Mouse (Mus musculus): ENCODE measurements at regions not wholly inside any gene's neighbourhood (a gene's known extent, or its start where the extent isn't known, plus 50 kb on each side); places are given as distances from the start of the nearest gene placed in this dataset.

DNA sequence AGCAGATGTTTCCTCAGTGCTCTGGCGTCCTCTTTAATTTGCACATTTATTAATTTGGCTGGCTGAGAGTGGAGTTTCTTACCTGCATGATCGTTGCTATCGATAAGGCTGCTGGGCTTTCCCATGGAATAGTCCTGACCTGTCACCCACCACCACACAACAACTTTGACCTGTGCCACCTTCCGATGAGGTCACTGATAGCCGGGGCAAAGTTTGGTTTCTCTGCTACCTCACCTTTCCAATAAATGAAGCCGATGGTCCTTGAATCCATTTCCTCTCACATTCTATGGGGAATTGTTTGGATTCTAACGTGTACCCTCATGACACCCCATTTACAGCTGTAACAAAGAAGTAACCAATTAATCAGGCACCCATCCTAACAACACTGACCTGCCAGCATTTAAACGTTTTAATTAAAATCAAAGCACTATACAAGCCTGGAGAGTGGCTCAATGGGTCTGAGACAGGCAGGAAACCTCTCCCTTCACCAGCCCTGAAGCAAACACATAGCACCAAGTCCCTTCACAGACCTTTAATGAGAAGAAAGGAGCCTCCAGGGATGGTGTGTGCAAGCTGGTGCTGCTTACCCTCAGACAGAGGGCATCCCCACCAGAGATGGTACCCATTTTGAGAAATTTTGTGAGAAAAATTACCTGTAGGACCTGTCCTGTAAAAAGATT lies 278.9 kb upstream of the Pou3f3 start:
- no peak for TF ChIP-seq CTCF (IDR thresholded peaks at IDR 0.05; ENCODE audit: borderline replicate concordance, insufficient read depth, low read length)
- TF ChIP-seq POLR2A (IDR thresholded peaks at IDR 0.05; ENCODE audit: low read depth, low read length): no peak
- no peak overlapping the region for H3K27ac ChIP-seq (ENCODE audit: insufficient read depth, low read length)
- H3K4me1 ChIP-seq (ENCODE audit: control insufficient read depth, insufficient read depth, low read length): no peaks in the 10 kb centered on the region
- H3K4me3 ChIP-seq (ENCODE audit: insufficient read depth, low read length): no peak overlapping the region

DNA sequence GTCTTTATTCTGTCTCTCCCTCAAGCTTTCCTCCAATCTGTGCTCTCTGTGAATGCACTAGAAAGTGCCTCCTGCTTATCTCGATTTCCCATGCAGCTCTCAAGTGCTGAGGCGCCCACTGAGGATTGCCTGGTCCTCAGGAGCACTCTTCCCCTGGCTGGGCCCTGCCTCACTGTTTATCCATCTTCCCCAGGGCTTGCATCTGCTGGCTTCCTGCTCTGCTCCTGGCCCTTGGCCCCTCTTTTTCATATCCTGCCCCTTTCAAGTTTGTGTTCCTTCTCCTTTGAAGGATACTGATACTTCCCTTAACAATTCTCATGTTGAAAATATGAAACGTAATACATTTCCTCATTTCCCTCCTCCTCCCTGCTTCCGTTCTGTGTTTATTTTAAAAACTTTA lies 277.8 kb upstream of the Pou3f3 start:
- H3K4me3 ChIP-seq (ENCODE audit: insufficient read depth, low read length): no peak overlapping the region
- H3K27ac ChIP-seq (ENCODE audit: insufficient read depth, low read length): no peak overlapping the region
- TF ChIP-seq POLR2A (IDR thresholded peaks at IDR 0.05; ENCODE audit: low read depth, low read length): no peak
- no peak for TF ChIP-seq CTCF (IDR thresholded peaks at IDR 0.05; ENCODE audit: borderline replicate concordance, insufficient read depth, low read length)
- H3K4me1 ChIP-seq (ENCODE audit: control insufficient read depth, insufficient read depth, low read length): no peaks in the 10 kb centered on the region

DNA sequence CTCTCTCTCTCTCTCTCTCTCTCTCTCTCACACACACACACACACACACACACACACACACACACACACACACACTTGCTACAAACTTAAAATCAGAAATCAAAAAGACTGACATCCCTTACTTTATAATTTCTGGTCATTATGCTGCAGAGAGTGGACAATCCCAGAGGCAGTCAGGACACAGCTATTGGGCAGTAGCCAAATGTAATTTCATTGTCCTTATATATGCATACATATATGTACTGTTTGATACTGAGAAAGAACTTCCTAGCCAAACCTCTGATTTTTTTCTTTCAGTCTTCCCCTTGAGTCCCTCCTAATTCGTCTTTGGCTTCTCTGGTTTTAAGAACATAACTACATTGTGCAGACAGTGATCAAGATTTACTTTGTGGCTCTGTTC lies 277.3 kb upstream of the Pou3f3 start:
- H3K4me3 ChIP-seq (ENCODE audit: insufficient read depth, low read length): no peak overlapping the region
- H3K27ac ChIP-seq (ENCODE audit: insufficient read depth, low read length): no peak overlapping the region
- no peaks in the 10 kb centered on the region for H3K4me1 ChIP-seq (ENCODE audit: control insufficient read depth, insufficient read depth, low read length)
- TF ChIP-seq POLR2A (IDR thresholded peaks at IDR 0.05; ENCODE audit: low read depth, low read length) (no peak), CTCF (IDR thresholded peaks at IDR 0.05; ENCODE audit: borderline replicate concordance, insufficient read depth, low read length) (no peak)

DNA sequence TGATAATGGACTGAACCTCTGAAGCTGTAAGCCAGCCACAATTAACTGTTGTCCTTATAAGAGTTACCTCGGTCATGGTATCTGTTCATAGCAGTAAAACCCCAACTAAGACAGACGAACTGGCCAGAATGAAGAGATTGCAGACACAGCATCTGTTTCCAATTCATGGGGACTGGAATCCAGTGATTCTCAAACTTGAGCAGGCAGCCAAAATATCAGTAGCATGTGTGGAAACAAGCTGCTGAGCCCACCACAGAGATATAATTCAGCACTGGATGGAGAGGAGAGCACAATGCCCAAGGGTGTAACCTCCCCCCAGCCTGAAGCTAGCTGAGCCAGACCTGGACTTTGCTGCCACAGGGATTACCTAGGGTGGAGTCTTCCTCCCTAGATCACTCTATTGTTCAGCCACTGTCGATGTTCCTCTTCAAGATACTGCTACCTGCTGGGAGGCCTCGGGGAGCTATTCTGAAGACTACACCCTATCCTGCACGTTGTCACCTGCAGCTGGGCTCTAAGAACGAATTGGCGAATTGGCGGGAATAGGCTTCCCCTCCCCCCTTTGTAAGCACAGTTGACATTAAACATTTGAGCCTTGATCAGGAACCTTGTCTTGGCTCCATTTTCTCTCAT lies 259.1 kb upstream of the Pou3f3 start:
- TF ChIP-seq POLR2A (IDR thresholded peaks at IDR 0.05; ENCODE audit: low read depth, low read length): no peak
- no peak for TF ChIP-seq CTCF (IDR thresholded peaks at IDR 0.05; ENCODE audit: borderline replicate concordance, insufficient read depth, low read length)
- Histone ChIP-seq H3K4me1 (ENCODE audit: control insufficient read depth, insufficient read depth, low read length) (no peaks in the 10 kb centered on the region), H3K27ac (ENCODE audit: insufficient read depth, low read length) (no peak overlapping the region), H3K4me3 (ENCODE audit: insufficient read depth, low read length) (no peak overlapping the region)

GRCm38 (mm10) chr1:42468365-42468764 lies 227.2 kb upstream of the Pou3f3 start:
- Histone ChIP-seq H3K4me1 (ENCODE audit: control insufficient read depth, insufficient read depth, low read length) (no peaks in the 10 kb centered on the region), H3K4me3 (ENCODE audit: insufficient read depth, low read length) (no peak overlapping the region), H3K27ac (ENCODE audit: insufficient read depth, low read length) (no peak overlapping the region)
- TF ChIP-seq CTCF (IDR thresholded peaks at IDR 0.05; ENCODE audit: borderline replicate concordance, insufficient read depth, low read length): no peak
- TF ChIP-seq POLR2A (IDR thresholded peaks at IDR 0.05; ENCODE audit: low read depth, low read length): no peak

DNA sequence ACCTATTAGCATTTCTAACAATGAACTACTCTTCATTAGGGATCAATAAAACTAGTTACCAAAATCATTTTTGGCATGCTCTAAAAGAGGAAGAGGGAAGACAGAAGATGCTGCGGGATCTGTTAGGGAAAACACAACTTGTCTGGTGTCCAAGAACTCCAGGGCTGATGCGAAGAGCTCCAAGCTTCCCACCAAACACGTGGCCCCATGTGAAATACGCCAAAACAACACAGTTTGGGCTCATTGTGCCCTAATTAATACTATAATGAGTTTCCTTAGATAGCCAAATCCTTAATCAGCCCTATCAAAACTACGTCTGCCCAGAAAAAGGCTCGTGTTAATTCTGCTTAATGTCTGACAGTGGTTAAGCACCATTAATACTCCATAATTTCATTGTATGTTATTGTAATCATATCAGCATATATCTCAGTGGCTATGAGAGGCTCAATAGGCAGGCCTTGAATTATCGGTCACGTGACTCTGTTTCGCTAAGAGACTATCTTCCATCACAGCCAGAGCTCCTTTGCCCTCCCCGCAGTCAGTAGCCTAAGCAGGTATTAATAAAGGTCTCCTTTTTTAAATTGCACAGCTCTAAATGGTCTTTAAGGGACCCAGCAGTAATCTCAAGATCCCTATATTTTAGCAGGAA lies 223.6 kb upstream of the Pou3f3 start:
- no peak overlapping the region for H3K4me3 ChIP-seq (ENCODE audit: insufficient read depth, low read length)

GRCm38 (mm10) chr1:42472495-42473230 lies 222.9 kb upstream of the Pou3f3 start:
- H3K4me3 ChIP-seq (ENCODE audit: insufficient read depth, low read length): no peak overlapping the region
- no peak overlapping the region for H3K27ac ChIP-seq (ENCODE audit: insufficient read depth, low read length)
- no peaks in the 10 kb centered on the region for H3K4me1 ChIP-seq (ENCODE audit: control insufficient read depth, insufficient read depth, low read length)
- TF ChIP-seq CTCF (IDR thresholded peaks at IDR 0.05; ENCODE audit: borderline replicate concordance, insufficient read depth, low read length): no peak
- no peak for TF ChIP-seq POLR2A (IDR thresholded peaks at IDR 0.05; ENCODE audit: low read depth, low read length)

More for the DNA sequence above, 223.6 kb upstream of the Pou3f3 start:
- Histone ChIP-seq H3K4me1 (ENCODE audit: control insufficient read depth, insufficient read depth, low read length) (no peaks in the 10 kb centered on the region), H3K27ac (ENCODE audit: insufficient read depth, low read length) (no peak overlapping the region)
- TF ChIP-seq CTCF (IDR thresholded peaks at IDR 0.05; ENCODE audit: borderline replicate concordance, insufficient read depth, low read length) (no peak), POLR2A (IDR thresholded peaks at IDR 0.05; ENCODE audit: low read depth, low read length) (no peak)

DNA sequence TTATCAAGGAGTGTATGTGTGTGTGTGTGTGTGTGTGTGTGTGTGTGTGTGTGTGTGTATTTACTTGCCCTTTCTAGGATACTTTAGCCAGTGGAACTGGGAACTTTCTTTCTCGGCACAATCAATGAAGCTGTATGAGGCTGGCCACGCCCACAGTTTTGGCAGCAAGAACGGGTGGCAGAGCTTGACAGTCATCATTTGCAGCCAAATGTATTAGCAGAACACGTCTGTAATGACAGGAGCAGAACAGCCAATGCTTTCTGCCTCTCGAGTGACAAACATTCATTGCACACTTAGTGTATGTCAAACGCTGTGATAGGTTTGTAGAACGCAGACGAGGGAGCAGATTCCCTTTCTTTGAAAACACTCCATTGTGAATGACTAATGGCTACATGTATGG lies 221.4 kb upstream of the Pou3f3 start:
- Histone ChIP-seq H3K4me3 (ENCODE audit: insufficient read depth, low read length) (no peak overlapping the region), H3K27ac (ENCODE audit: insufficient read depth, low read length) (no peak overlapping the region), H3K4me1 (ENCODE audit: control insufficient read depth, insufficient read depth, low read length) (no peaks in the 10 kb centered on the region)
- no peak for TF ChIP-seq POLR2A (IDR thresholded peaks at IDR 0.05; ENCODE audit: low read depth, low read length)
- no peak for TF ChIP-seq CTCF (IDR thresholded peaks at IDR 0.05; ENCODE audit: borderline replicate concordance, insufficient read depth, low read length)

GRCm38 (mm10) chr1:42474831-42475230 lies 220.7 kb upstream of the Pou3f3 start:
- no peak overlapping the region for H3K4me3 ChIP-seq (ENCODE audit: insufficient read depth, low read length)
- no peak overlapping the region for H3K27ac ChIP-seq (ENCODE audit: insufficient read depth, low read length)
- TF ChIP-seq CTCF (IDR thresholded peaks at IDR 0.05; ENCODE audit: borderline replicate concordance, insufficient read depth, low read length) (no peak), POLR2A (IDR thresholded peaks at IDR 0.05; ENCODE audit: low read depth, low read length) (no peak)
- no peaks in the 10 kb centered on the region for H3K4me1 ChIP-seq (ENCODE audit: control insufficient read depth, insufficient read depth, low read length)
